Mouse (Mus musculus) layer of hippocampus, adult 18-20 months (tissue): ENCODE results near the gene Vars2. TPM values are rescaled to one million over a fixed set of nuclear protein-coding genes. Genes with fewer than 3 reads are reported as not detected.
A peak's percentile ranks its signal among the peaks of the same experiment; 100 is the strongest.

Experiments used
- DNase-seq, 2 experiments: peaks; one replicate each; pipeline ENCODE4 v3.0.0; 2022; ENCODE audit warnings: low spot score in 2 of 2
- long read RNA-seq: library from polyadenylated mRNA; stranded (forward); transcript quantifications from one replicate; pipeline ENCODE4 v2.0.0, GENCODE M21; 2021
- total RNA-seq, 2 experiments: library from RNA; stranded (reverse); gene quantifications; 2 replicates each; pipeline ENCODE4 v1.2.3; 2021

Gene Vars2
- total RNA-seq: 10 to 100 TPM; 35.9 to 37.4 TPM
- long read RNA-seq, full-length matches to known transcripts: 14 of 23 reads
- long read RNA-seq, partial matches to known transcripts: 5 of 23 reads
- long read RNA-seq, other reads (novel, unspliced or antisense): 4 of 23 reads

GRCm38 (mm10) chr17:35667334-35668065 is at the start of gene Vars2:
TSS of gene Vars2 (minus strand) at chr17:35667592.
- peak; percentile 93 to 99 for DNase-seq

- DNase-seq: no peak
These were observed 49.7 kb upstream of the Vars2 start for GRCm38 (mm10) chr17:35717080-35717479.

- no peak for DNase-seq
These were observed 48.7 kb upstream of the Vars2 start for GRCm38 (mm10) chr17:35716114-35716513.

- DNase-seq: no peak
These were observed 43.4 kb upstream of the Vars2 start for GRCm38 (mm10) chr17:35710705-35711347.

GRCm38 (mm10) chr17:35708611-35709010 is 41.2 kb upstream of the Vars2 start:
- DNase-seq: no peak

- no peak for DNase-seq
These were observed 40.5 kb upstream of the Vars2 start for GRCm38 (mm10) chr17:35707929-35708328.

- peak in 1 of 2 experiments; percentile 51 for DNase-seq
These were observed 38.4 kb upstream of the Vars2 start for GRCm38 (mm10) chr17:35705836-35706235.

GRCm38 (mm10) chr17:35704621-35705464 is 37.5 kb upstream of the Vars2 start, which contains the start of gene Ddr1:
TSS of gene Ddr1 (minus strand) at chr17:35704621.
- no peak for DNase-seq

GRCm38 (mm10) chr17:35703751-35704271 is 36.4 kb upstream of the Vars2 start:
- no peak for DNase-seq

GRCm38 (mm10) chr17:35703065-35703464 is 35.7 kb upstream of the Vars2 start:
- DNase-seq: no peak

GRCm38 (mm10) chr17:35702605-35703004 is 35.2 kb upstream of the Vars2 start:
- no peak for DNase-seq

- no peak for DNase-seq
These were observed 34.6 kb upstream of the Vars2 start for GRCm38 (mm10) chr17:35701978-35702461.

- DNase-seq: no peak
These were observed 34.0 kb upstream of the Vars2 start for GRCm38 (mm10) chr17:35701203-35701977.

GRCm38 (mm10) chr17:35700371-35700961 is 33.1 kb upstream of the Vars2 start:
- DNase-seq: peak; percentile 83 to 88

- peak in 1 of 2 experiments; percentile 66 for DNase-seq
These were observed 32.5 kb upstream of the Vars2 start for GRCm38 (mm10) chr17:35699919-35700318.

- no peak for DNase-seq
These were observed 31.1 kb upstream of the Vars2 start for GRCm38 (mm10) chr17:35698501-35698883.

- DNase-seq: peak in 1 of 2 experiments; percentile 77
These were observed 30.5 kb upstream of the Vars2 start for GRCm38 (mm10) chr17:35697759-35698500.

- no peak for DNase-seq
These were observed 30.0 kb upstream of the Vars2 start for GRCm38 (mm10) chr17:35697429-35697758.

GRCm38 (mm10) chr17:35696691-35697090 is 29.3 kb upstream of the Vars2 start:
- DNase-seq: no peak
